Mouse (Mus musculus) Patski (cell line): ENCODE results near the gene Apeh. TPM values are rescaled to one million over a fixed set of nuclear protein-coding genes. Genes with fewer than 3 reads are reported as not detected.

ENCODE experiments used
- ATAC-seq: fragments of 100-300 bp; one replicate; pipeline ENCODE4 v1.8.0; 2021
- CTCF ChIA-PET: fragments of 350-600 bp; sonication (Branson Sonifier 250); formaldehyde crosslinking; loops from one replicate; lab custom pipeline; 2022; ENCODE audit warnings: inconsistent platforms; lab: Charles Lee
- POLR2A ChIA-PET: fragments of 350-600 bp; sonication (Branson Sonifier 250); formaldehyde crosslinking; loops from one replicate; lab custom pipeline; 2022; ENCODE audit warnings: antibody characterized with exemption, inconsistent platforms; lab: Charles Lee
- DNase-seq: peaks from one replicate; pipeline ENCODE4 v3.0.0-alpha.2; 2011; ENCODE audit warnings: low read depth, low spot score
- H3K27me3 ChIP-seq: fragments of 371-371 bp; one replicate; pipeline ENCODE4 v1.5.1; 2021
- CTCF ChIP-seq: fragments of 100-300 bp; IDR thresholded peaks from one replicate; pipeline ENCODE4 v1.5.1; 2021
- in situ Hi-C: fragments of 300-500 bp; cut with MboI; formaldehyde crosslinking; loops from 3 replicates; pipeline ENCODE4 v1.11.1; 2018; ENCODE audit warnings: low pct_unique_long_range_greater_than_20kb, mixed read lengths
- polyA plus RNA-seq: library from polyadenylated mRNA; unstranded; gene quantifications from one replicate; pipeline ENCODE4 v1.2.3, GENCODE M21; 2021

Gene Apeh
- polyA plus RNA-seq, 1 experiment from 2014 or later: 93.3 TPM

DNA sequence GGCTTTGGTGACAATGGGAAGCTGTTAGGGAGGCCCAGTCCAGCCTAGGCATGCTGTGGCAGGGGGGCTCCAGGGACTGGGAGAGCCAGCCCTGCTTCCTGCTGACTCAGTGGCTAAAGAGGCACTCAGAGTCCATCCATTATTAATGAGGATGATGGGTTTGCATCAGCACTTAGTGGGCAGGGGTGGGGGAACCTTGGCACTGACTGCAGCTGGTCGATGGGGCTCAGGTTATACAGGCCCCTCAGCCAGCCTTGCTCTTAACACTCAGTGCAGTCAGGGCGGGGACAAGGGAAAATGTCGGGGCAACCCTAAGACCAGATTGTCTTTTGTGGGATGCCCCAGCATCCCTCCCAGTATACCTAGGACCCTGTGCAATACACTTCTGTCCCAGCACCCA lies 32.3 kb downstream of the Apeh start:
- CTCF ChIA-PET: no interaction called here
- no peaks in the 10 kb centered on the region for H3K27me3 ChIP-seq
- DNase-seq (no peak), ATAC-seq (no peak)
- POLR2A ChIA-PET: no interaction called here
- in situ Hi-C loops: no loop called here
- no peak for TF ChIP-seq CTCF

DNA sequence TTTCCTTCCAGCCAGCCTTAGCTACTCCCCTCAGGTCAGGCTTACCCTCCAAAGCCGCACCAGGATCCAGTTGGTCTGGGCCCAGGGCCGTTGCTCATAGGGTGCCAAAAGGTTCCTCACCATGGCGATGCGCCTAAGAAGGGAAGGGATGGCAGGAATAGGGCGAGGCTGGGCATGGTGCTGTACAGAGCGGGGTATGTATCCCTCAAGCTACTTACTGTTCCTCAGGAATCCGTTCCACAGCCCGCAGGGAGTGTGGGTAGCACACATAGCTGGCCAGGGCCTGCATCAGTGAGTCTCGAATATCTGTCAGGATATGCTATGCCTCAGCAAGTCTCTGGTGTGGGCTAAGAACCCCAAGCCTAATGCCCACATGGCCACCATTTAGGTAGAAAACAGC lies 36.1 kb downstream of the Apeh start:
- DNase-seq (no peak), ATAC-seq (no peak)
- in situ Hi-C loops: loop anchor here (5.0 kb wide), 2 partner anchors 91 to 166 kb away; no protein-coding TSS in a partner anchor
- no peaks in the 10 kb centered on the region for H3K27me3 ChIP-seq
- ChIA-PET POLR2A (no interaction called here), CTCF (interaction anchor here (2.1 kb wide), 1 partner anchor 9 kb away, joined by 7 read pairs; no protein-coding TSS in a partner anchor)
- TF ChIP-seq CTCF: no peak

DNA sequence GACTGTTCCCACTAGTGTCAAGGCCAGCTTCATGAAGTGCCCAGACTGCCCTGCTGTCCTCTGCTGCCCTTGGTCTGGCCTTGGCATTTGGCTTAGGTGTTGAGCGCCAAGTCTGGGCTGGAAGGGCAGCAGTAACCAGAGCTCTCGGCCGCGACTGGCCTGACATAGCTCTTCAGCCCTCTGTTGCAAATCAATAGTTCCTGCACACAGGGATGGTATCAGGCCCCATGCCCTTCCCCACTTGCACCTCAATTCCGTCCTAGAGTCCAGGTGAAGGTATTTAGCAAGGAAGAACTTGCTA lies 37.2 kb downstream of the Apeh start:
- POLR2A ChIA-PET: no interaction called here
- no peaks in the 10 kb centered on the region for H3K27me3 ChIP-seq
- no peak for TF ChIP-seq CTCF
- in situ Hi-C loops: loop anchor here (5.0 kb wide), 2 partner anchors 90 to 165 kb away; no protein-coding TSS in a partner anchor
- ATAC-seq: no peak
- no peak for DNase-seq
- CTCF ChIA-PET: interaction anchor here (1.0 kb wide), 1 partner anchor 11 kb away, joined by 3 read pairs; no protein-coding TSS in a partner anchor

DNA sequence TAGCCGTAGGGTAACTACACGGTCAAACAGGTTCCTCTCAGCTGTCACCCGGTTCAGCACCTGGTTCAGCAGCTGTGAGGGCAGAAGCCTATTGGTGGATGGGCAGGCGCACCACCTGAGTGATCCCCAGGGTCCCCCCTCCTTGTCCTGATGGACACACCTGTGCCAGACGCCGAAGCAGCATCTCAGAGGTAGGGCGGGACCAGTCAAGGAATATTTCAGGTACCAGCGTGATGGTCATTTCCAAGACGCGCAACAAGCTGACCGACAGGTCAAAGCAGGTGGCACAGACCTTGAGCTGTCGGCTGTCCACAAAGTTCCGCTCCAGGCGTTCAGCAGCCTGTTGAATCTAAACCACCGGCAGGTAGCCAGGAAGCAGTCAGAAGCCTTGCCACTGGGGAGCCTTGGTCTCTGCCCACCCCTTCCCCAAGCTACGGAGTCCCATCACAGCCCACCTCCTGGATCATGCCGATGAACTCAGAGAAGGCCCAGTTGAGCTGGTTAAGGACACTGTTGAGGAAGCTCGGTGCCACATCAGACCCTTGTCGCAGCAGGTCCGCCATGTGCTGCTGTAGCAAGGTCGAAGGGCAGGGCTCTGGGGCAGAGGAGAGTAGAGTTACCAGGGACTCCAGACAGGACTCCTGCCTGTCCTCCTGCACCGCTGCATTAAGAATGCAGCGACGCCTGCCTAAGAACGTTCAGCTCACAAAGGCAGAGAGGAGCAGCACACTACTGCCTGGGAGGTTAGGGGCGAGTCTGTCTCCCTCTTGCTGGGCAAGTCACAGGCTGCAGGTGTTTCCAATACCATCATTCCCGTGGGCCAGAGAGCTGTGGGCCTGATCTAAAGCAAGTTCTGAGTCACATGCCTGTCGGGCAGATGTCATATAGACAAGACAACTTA lies 37.8 kb downstream of the Apeh start:
- in situ Hi-C loops: loop anchor here (5.0 kb wide), 2 partner anchors 89 to 164 kb away; no protein-coding TSS in a partner anchor
- ChIA-PET CTCF (interaction anchor here (1.0 kb wide), 1 partner anchor 11 kb away, joined by 3 read pairs; no protein-coding TSS in a partner anchor), POLR2A (interaction anchor here (0.5 kb wide), 1 partner anchor 656 kb away, joined by 3 read pairs; no protein-coding TSS in a partner anchor)
- no peak for ATAC-seq
- no peak for TF ChIP-seq CTCF
- DNase-seq: no peak
- H3K27me3 ChIP-seq: no peaks in the 10 kb centered on the region

DNA sequence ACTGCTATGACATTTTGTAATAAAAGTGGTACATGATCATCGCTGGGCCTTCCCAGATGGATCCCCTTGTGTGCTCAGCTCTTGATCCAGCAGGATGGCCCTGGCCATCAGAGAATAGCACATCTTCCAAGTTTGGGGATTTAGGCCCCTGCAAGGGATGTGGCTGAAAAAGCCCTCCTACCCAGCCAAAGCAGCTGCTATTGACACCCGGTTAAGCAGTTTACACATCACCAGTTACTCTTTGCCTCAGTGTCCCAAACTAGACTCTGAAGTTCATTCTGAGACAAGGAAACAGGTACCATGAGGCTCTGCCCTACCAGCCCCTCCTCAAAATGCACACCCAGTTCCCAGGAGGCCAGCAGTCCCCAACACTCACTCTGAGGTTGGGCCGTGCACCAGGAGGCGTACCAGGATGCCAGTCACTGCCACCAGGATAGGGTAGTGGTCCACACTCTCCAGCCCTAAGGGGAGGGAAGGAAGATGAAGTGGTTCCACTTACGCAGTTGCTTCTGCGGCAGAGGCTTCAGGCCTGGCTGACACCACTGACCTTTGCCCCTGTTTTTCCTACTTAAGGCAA lies 38.7 kb downstream of the Apeh start:
- no peak for TF ChIP-seq CTCF
- CTCF ChIA-PET: interaction anchor here (0.9 to 1.1 kb wide), 2 partner anchors 9 to 14 kb away, joined by 3 read pairs; no protein-coding TSS in a partner anchor
- ATAC-seq: no peak

GRCm38 (mm10) chr9:108055061-108055460 lies 39.3 kb downstream of the Apeh start:
- ChIA-PET POLR2A (no interaction called here), CTCF (interaction anchor here (0.9 to 2.4 kb wide), 3 partner anchors 10 to 14 kb away, joined by 3 to 7 read pairs (median 3); no protein-coding TSS in a partner anchor)
- no peaks in the 10 kb centered on the region for H3K27me3 ChIP-seq
- no peak for DNase-seq
- no peak for TF ChIP-seq CTCF
- in situ Hi-C loops: loop anchor here (5.0 kb wide), 2 partner anchors 88 to 163 kb away; no protein-coding TSS in a partner anchor
- no peak for ATAC-seq

More for the DNA sequence above, 38.7 kb downstream of the Apeh start:
- POLR2A ChIA-PET: no interaction called here
- no peaks in the 10 kb centered on the region for H3K27me3 ChIP-seq
- no peak for DNase-seq
- in situ Hi-C loops: loop anchor here (5.0 kb wide), 2 partner anchors 88 to 163 kb away; no protein-coding TSS in a partner anchor

DNA sequence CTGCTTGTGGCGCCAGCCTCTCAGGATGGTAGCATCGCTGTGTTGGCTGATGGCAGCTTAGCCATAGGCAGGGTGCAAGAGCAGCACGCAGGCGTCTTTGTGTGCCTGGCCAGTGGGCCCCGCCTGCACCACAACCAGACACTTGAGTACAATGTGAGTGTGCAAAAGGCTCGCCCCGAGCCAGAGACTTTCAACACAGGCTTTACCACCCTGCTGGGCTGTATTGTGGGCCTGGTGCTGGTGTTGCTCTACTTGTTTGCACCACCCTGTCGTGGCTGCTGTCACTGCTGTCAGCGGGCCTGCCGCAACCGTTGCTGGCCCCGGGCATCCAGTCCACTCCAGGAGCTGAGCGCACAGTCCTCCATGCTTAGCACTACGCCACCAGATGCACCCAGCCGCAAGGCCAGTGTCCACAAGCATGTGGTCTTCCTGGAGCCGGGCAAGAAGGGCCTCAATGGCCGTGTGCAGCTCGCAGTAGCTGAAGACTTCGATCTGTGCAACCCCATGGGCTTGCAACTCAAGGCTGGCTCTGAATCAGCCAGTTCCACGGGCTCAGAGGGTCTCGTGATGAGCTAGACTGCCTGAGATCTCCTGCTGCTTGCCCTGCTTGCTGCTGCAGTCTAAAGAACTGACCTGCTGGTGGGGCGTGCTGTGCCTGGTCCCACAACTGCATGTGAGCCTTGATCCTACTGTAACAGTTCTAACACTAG lies 39.9 kb downstream of the Apeh start:
- TF ChIP-seq CTCF: no peak
- no peaks in the 10 kb centered on the region for H3K27me3 ChIP-seq
- DNase-seq: no peak
- ChIA-PET CTCF (interaction anchor here (0.9 to 3.3 kb wide), 3 partner anchors 10 to 150 kb away, joined by 3 to 14 read pairs (median 7); no protein-coding TSS in a partner anchor), POLR2A (no interaction called here)
- ATAC-seq: no peak
- in situ Hi-C loops: loop anchor here (5.0 kb wide), 2 partner anchors 87 to 162 kb away; no protein-coding TSS in a partner anchor

DNA sequence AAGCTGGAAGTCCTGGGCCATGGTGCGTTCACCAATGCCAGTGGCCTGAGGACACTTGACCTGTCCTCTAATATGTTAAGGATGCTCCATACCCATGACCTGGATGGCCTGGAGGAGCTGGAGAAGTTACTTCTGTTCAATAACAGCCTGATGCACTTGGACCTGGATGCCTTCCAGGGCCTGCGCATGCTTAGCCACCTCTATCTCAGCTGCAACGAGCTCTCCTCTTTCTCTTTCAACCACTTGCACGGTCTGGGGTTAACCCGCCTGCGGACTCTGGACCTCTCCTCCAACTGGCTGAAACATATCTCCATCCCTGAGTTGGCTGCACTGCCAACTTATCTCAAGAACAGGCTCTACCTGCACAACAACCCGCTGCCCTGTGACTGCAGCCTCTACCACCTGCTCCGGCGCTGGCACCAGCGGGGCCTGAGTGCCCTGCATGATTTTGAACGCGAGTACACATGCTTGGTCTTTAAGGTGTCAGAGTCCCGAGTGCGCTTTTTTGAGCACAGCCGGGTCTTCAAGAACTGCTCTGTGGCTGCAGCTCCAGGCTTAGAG lies 40.7 kb downstream of the Apeh start:
- TF ChIP-seq CTCF: no peak
- no peak for DNase-seq
- no peak for ATAC-seq
- in situ Hi-C loops: no loop called here
- ChIA-PET CTCF (interaction anchor here (0.8 to 3.3 kb wide), 6 partner anchors 14 to 149 kb away, joined by 3 to 14 read pairs (median 3); no protein-coding TSS in a partner anchor), POLR2A (no interaction called here)
- no peaks in the 10 kb centered on the region for H3K27me3 ChIP-seq

- DNase-seq (peak; percentile 77), ATAC-seq (peak; percentile 20)
- TF ChIP-seq CTCF: no peak
- ChIA-PET CTCF (interaction anchor here (0.7 to 3.3 kb wide), 15 partner anchors 10 to 153 kb away, joined by 3 to 14 read pairs (median 3); partner anchors contain the start of gene Cdhr4), POLR2A (interaction anchor here (0.6 to 1.2 kb wide), 2 partner anchors 7 to 27 kb away, joined by 3 to 4 read pairs; no protein-coding TSS in a partner anchor)
- H3K27me3 ChIP-seq: no peaks in the 10 kb centered on the region
- in situ Hi-C loops: no loop called here
Observed at GRCm38 (mm10) chr9:108052885-108053664, 41.3 kb downstream of the Apeh start, which contains the start of gene Amigo3. TSS of gene Amigo3 (plus strand) at chr9:108053159.
